Mouse (Mus musculus): Measurements from ENCODE around the gene Rapgef5. TPM values are rescaled to one million over a fixed set of nuclear protein-coding genes. Genes with fewer than 3 reads are reported as not detected.
"Not testable (repeated sequence)": the region's sequence is repeated elsewhere in the genome, so short reads cannot be mapped to it uniquely, and the experiment has no call there.

The Rapgef5 gene
- total RNA-seq, 2 experiments from 2014 or later, result 91.7 to 98.0 TPM

- peak in 1 of 2 experiments; percentile 47 for DNase-seq (ENCODE audit: low spot score in 2 of 2)
Measured at GRCm38 (mm10) chr12:117761698-117762097, 245.4 kb downstream of the Rapgef5 start.

- DNase-seq (ENCODE audit: low spot score in 2 of 2), result no peak
Measured at GRCm38 (mm10) chr12:117763247-117763646, 247.0 kb downstream of the Rapgef5 start.

- DNase-seq (ENCODE audit: low spot score in 2 of 2), result peak; percentile 78 to 81
Measured at GRCm38 (mm10) chr12:117764839-117765238, 248.6 kb downstream of the Rapgef5 start.

- DNase-seq (ENCODE audit: low spot score in 2 of 2), result peak; percentile 82 to 86
Measured at GRCm38 (mm10) chr12:117769113-117769512, 252.8 kb downstream of the Rapgef5 start.

GRCm38 (mm10) chr12:117770211-117770610, 253.9 kb downstream of the Rapgef5 start:
- DNase-seq (ENCODE audit: low spot score in 2 of 2), result no peak

GRCm38 (mm10) chr12:117771156-117771555, 254.9 kb downstream of the Rapgef5 start:
- no peak for DNase-seq (ENCODE audit: low spot score in 2 of 2)

- peak; percentile 87 to 93 for DNase-seq (ENCODE audit: low spot score in 2 of 2)
Measured at GRCm38 (mm10) chr12:117772638-117773037, 256.4 kb downstream of the Rapgef5 start.

- no peak for DNase-seq (ENCODE audit: low spot score in 2 of 2)
Measured at GRCm38 (mm10) chr12:117776841-117777240, 260.6 kb downstream of the Rapgef5 start.

- DNase-seq (ENCODE audit: low spot score in 2 of 2), result no peak
Measured at GRCm38 (mm10) chr12:117781360-117781759, 265.1 kb downstream of the Rapgef5 start.

GRCm38 (mm10) chr12:117783426-117783825, 267.1 kb downstream of the Rapgef5 start:
- DNase-seq (ENCODE audit: low spot score in 2 of 2), result no peak

- DNase-seq (ENCODE audit: low spot score in 2 of 2), result peak in 1 of 2 experiments; percentile 16
Measured at GRCm38 (mm10) chr12:117786621-117787020, 270.3 kb downstream of the Rapgef5 start.

- DNase-seq (ENCODE audit: low spot score in 2 of 2), result no peak
Measured at GRCm38 (mm10) chr12:117788513-117789011, 272.3 kb downstream of the Rapgef5 start.

- DNase-seq (ENCODE audit: low spot score in 2 of 2), result no peak
Measured at GRCm38 (mm10) chr12:117789017-117789416, 272.7 kb downstream of the Rapgef5 start.

GRCm38 (mm10) chr12:117795303-117795702, 279.0 kb downstream of the Rapgef5 start:
- no peak for DNase-seq (ENCODE audit: low spot score in 2 of 2)

- DNase-seq (ENCODE audit: low spot score in 2 of 2), result not testable (repeated sequence)
Measured at GRCm38 (mm10) chr12:117803989-117804388, 287.7 kb downstream of the Rapgef5 start, which contains the start of gene Cdca7l. Cdca7l (plus strand) TSS chr12:117804289.

GRCm38 (mm10) chr12:117805576-117805975, 289.3 kb downstream of the Rapgef5 start:
- DNase-seq (ENCODE audit: low spot score in 2 of 2), result no peak

GRCm38 (mm10) chr12:117806007-117806451, 289.8 kb downstream of the Rapgef5 start:
- peak in 1 of 2 experiments; percentile 29 for DNase-seq (ENCODE audit: low spot score in 2 of 2)

- peak in 1 of 2 experiments; percentile 18 for DNase-seq (ENCODE audit: low spot score in 2 of 2)
Measured at GRCm38 (mm10) chr12:117806470-117806869, 290.2 kb downstream of the Rapgef5 start.

GRCm38 (mm10) chr12:117807637-117808036, 291.4 kb downstream of the Rapgef5 start:
- no peak for DNase-seq (ENCODE audit: low spot score in 2 of 2)

GRCm38 (mm10) chr12:117808355-117809326, 292.4 kb downstream of the Rapgef5 start:
- DNase-seq (ENCODE audit: low spot score in 2 of 2), result no peak

Measured in layer of hippocampus, postnatal 10 days (tissue).